Mouse (Mus musculus) forebrain, embryonic 12.5 days (tissue): Measurements from ENCODE around the gene Zbtb9. TPM values are rescaled to one million over a fixed set of nuclear protein-coding genes. Genes with fewer than 3 reads are reported as not detected.
A peak's percentile ranks its signal among the peaks of the same experiment; 100 is the strongest.

Experiments used
- ATAC-seq: fragments of 200-750 bp; cut with Nextera tagmentation; 2 replicates; pipeline ENCODE4 v1.8.0; 2017; ENCODE audit warnings: moderate TSS enrichment; ENCODE audit not compliant: low FRiP score
- H3K27ac ChIP-seq: fragments of 300-500 bp; sonication (generic); 2 replicates; pipeline ENCODE4 v1.5.1; 2016; ENCODE audit warnings: mild to moderate bottlenecking
- H3K27me3 ChIP-seq: fragments of 300-500 bp; sonication (generic); 2 replicates; pipeline ENCODE4 v1.6.1; 2016; ENCODE audit warnings: mild to moderate bottlenecking
- H3K36me3 ChIP-seq: fragments of 300-500 bp; sonication (generic); replicated peaks from 2 replicates; pipeline ENCODE4 v1.6.1; 2016; ENCODE audit warnings: mild to moderate bottlenecking
- H3K4me1 ChIP-seq: fragments of 300-500 bp; sonication (generic); 2 replicates; pipeline ENCODE4 v1.6.1; 2016
- H3K4me2 ChIP-seq: fragments of 300-500 bp; sonication (generic); 2 replicates; pipeline ENCODE4 v1.6.1; 2016; ENCODE audit warnings: mild to moderate bottlenecking, moderate library complexity
- H3K4me3 ChIP-seq: fragments of 300-500 bp; sonication (generic); replicated peaks from 2 replicates; pipeline ENCODE4 v1.5.1; 2016; ENCODE audit warnings: mild to moderate bottlenecking
- H3K9ac ChIP-seq: fragments of 300-500 bp; sonication (generic); 2 replicates; pipeline ENCODE4 v1.6.1; 2016; ENCODE audit warnings: mild to moderate bottlenecking
- H3K9me3 ChIP-seq: fragments of 300-500 bp; sonication (generic); 2 replicates; pipeline ENCODE4 v1.6.1; 2016
- WGBS: fragments of 180-500 bp; shearing (Covaris S2); methylation state at CpG from one replicate; pipeline ENCODE4 v1.1.7; 2016; 5-methylcytosine and 5-hydroxymethylcytosine counted together
- polyA plus RNA-seq: library from polyadenylated mRNA; unstranded; fragments of >200 nt; fragmentation: Nextera tagmentation; extraction: Ambion mirVana; gene quantifications from 2 replicates; pipeline ENCODE4 v1.2.1, GENCODE M21; 2016

The Zbtb9 gene
- polyA plus RNA-seq, 1 experiment from 2014 or later, result 18.9 TPM

DNA sequence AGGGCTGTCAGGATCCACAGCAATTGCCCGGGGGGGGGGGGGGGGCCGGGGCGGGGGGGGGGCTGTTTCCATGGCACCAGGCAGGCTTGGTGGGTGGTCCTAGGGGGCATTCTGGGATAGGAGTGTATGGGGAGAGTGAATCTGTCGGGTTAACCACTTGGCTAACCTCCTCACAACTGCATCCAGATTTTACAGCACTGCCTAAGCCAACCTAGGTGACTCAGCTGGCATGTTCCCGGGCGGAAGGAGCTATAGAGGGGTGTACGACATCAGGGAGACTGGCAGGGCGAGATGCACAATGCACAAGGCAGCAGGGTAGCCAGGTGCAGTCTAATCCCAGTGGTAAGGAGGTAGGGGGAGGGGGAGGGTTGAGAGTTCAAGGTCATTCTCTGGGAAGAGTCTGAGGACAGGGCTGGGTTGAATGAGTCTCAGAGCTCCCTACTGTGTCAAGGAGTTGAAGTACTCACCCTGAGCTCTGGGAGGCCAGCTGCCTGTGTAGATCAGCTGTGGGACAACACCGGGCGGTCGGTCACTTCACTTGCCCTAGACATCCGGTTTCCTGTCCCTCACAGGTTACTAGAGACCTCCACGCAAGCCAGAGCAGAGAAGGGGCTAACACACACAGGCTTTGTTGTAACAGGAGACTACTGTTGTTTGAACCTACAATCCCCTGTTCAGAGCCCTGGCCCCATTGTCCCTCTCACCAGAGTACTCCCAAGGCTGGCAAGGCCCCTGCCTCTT is 68.2 kb downstream of the Zbtb9 start:
- Histone ChIP-seq H3K27me3 (peaks cover 9% of the 10 kb centered on the region; the same call in 1 of the 2 replicates), H3K9me3 (no peaks in the 10 kb centered on the region), H3K4me3 (no peak overlapping the region), H3K27ac (no peak overlapping the region), H3K4me2 (no peak overlapping the region), H3K36me3 (no peaks in the 10 kb centered on the region), H3K9ac (peak overlapping the region; percentile 25; the same call in 1 of the 2 replicates), H3K4me1 (peaks cover 30% of the 10 kb centered on the region)
- 36% methylated on average over 13 of the region's 13 CpGs for WGBS
- no peak for ATAC-seq

DNA sequence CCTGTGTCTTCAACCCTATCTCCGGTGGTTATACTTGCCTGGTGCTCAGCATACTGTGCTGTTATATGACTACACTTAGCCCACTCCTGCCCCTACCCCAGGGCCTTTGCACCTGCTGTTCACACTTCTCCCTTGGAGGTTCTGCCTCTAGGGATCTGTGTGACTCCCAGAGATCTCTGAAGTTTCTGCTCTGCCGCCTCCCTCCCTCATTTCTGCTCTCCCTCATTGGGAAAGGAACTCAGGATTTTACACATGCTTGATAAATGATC is 68.8 kb downstream of the Zbtb9 start:
- Histone ChIP-seq H3K27ac (no peak overlapping the region), H3K4me1 (peaks cover 30% of the 10 kb centered on the region)

DNA sequence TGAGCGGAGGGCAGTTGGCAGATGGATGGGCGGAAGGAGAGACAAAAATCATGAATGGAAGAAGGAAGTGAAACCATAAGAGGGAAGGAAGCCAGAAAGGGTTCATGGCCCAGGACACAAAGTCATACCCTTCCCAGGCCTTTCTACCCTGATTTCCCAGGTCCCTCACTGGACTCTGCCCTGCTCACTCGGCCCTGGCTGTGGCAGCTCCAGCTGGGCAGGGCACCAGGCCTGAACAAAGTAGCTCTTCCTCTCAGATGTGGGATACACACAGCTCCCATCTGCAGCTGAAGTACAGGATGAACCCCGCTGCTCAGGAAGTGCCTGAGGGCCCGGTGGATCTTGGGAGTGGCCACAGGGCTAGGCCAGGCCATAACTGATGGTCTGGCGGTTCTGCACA is 69.9 kb downstream of the Zbtb9 start:
- H3K27me3 ChIP-seq, result peaks cover 9% of the 10 kb centered on the region; the same call in 1 of the 2 replicates
- peaks cover 30% of the 10 kb centered on the region for H3K4me1 ChIP-seq
- WGBS, result 70% methylated on average over 6 of the region's 6 CpGs
- H3K9ac ChIP-seq, result no peak overlapping the region
- H3K27ac ChIP-seq, result no peak overlapping the region
- H3K36me3 ChIP-seq, result no peaks in the 10 kb centered on the region
- H3K4me2 ChIP-seq, result no peak overlapping the region
- ATAC-seq, result no peak
- no peaks in the 10 kb centered on the region for H3K9me3 ChIP-seq
- no peak overlapping the region for H3K4me3 ChIP-seq

More for the DNA sequence above, 68.8 kb downstream of the Zbtb9 start:
- 89% methylated on average over 2 of the region's 2 CpGs for WGBS
- Histone ChIP-seq H3K27me3 (peaks cover 9% of the 10 kb centered on the region; the same call in 1 of the 2 replicates), H3K4me2 (no peak overlapping the region), H3K9ac (no peak overlapping the region), H3K36me3 (no peaks in the 10 kb centered on the region), H3K4me3 (no peak overlapping the region), H3K9me3 (no peaks in the 10 kb centered on the region)
- ATAC-seq, result no peak

DNA sequence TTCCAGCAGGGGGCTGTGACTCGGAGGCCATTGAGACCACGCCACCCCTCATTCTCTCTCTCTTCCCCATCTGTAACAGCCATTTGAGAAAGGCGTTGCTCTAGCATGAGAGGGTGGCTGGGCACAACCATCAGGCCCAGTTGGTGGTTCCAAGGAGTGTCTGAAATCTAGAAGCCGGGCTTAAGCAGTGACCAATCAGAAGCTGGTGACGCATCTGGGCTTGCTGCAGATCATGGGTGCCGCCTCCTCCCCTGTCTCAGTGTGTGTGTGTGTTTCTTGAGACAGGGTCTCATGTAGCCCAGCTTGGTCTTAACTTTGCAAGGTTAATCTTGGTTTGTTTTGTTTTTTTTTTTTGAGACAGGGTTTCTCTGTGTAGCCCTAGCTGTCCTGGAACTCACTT is 72.2 kb downstream of the Zbtb9 start:
- H3K36me3 ChIP-seq, result no peaks in the 10 kb centered on the region
- H3K27me3 ChIP-seq, result peaks cover 6% of the 10 kb centered on the region; the same call in 1 of the 2 replicates
- H3K4me1 ChIP-seq, result peaks cover 15% of the 10 kb centered on the region
- no peak for ATAC-seq
- H3K4me2 ChIP-seq, result no peak overlapping the region
- WGBS, result 92% methylated on average over 6 of the region's 6 CpGs
- H3K9ac ChIP-seq, result no peak overlapping the region
- no peak overlapping the region for H3K27ac ChIP-seq
- no peaks in the 10 kb centered on the region for H3K9me3 ChIP-seq
- no peak overlapping the region for H3K4me3 ChIP-seq

GRCm38 (mm10) chr17:27047762-27048444 is 74.9 kb downstream of the Zbtb9 start:
- 79% methylated on average over 14 of the region's 14 CpGs for WGBS
- no peaks in the 10 kb centered on the region for H3K36me3 ChIP-seq
- H3K9me3 ChIP-seq, result no peaks in the 10 kb centered on the region
- no peaks in the 10 kb centered on the region for H3K27me3 ChIP-seq
- no peak overlapping the region for H3K9ac ChIP-seq
- H3K4me2 ChIP-seq, result no peak overlapping the region
- no peak overlapping the region for H3K4me3 ChIP-seq
- no peak overlapping the region for H3K27ac ChIP-seq
- no peak for ATAC-seq
- H3K4me1 ChIP-seq, result peaks cover 4% of the 10 kb centered on the region; the same call in 1 of the 2 replicates

DNA sequence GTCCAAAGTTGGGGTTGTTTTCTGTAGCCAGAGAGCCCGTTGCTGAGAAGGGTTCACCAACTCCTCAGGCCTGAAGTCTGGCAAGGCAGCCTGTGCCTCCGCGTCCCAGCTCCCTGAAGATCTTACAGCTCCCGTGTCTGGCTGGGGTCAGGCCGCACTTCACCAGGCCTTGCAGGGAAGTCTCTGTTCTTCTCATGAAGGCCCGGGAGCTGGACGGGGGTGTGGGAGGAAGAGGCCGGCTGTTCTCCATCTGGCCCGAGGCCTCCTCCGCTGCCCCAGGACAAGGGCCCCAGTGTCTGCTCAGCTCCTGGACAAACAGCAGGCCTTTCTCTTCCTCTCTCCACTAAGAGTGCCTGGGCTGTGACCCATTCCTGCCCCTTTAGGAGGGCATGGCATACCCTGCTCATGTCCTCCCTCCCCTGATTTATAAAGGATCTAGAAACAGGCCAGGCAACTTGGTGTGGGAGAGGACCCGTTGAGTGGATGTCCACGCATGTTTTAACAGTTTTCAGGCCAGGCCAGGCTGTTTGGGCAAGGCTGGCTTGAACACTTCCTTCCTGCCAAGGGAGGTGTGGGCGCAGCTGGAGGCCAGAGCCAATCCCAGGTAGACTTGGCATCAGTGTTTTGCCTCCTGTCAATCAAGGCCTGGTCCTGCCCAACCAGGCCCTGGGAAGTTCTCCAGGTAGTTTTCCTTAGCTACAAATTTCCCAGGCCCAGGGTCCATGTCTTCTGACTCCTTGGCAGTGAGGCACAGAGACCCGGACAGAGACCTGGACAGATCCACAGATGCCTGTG is 75.7 kb downstream of the Zbtb9 start:
- Histone ChIP-seq H3K9me3 (no peaks in the 10 kb centered on the region), H3K9ac (no peak overlapping the region), H3K4me3 (no peak overlapping the region), H3K4me1 (peaks cover 4% of the 10 kb centered on the region; the same call in 1 of the 2 replicates), H3K27ac (0 out of 2 replicates have a peak overlapping the region, but pooled peaks have one; percentile 13), H3K27me3 (peaks cover 3% of the 10 kb centered on the region; the same call in 1 of the 2 replicates), H3K4me2 (no peak overlapping the region), H3K36me3 (no peaks in the 10 kb centered on the region)
- ATAC-seq, result no peak
- WGBS, result 74% methylated on average over 14 of the region's 14 CpGs

GRCm38 (mm10) chr17:27050853-27051252 is 77.9 kb downstream of the Zbtb9 start:
- Histone ChIP-seq H3K4me1 (peaks cover 4% of the 10 kb centered on the region; the same call in 1 of the 2 replicates), H3K4me2 (no peak overlapping the region), H3K36me3 (no peaks in the 10 kb centered on the region), H3K27ac (no peak overlapping the region), H3K27me3 (peaks cover 20% of the 10 kb centered on the region), H3K9me3 (no peaks in the 10 kb centered on the region), H3K9ac (no peak overlapping the region), H3K4me3 (no peak overlapping the region)
- WGBS, result 63% methylated on average over 5 of the region's 5 CpGs
- ATAC-seq, result no peak

- 32% methylated on average over 11 of the region's 11 CpGs for WGBS
- Histone ChIP-seq H3K27ac (no peak overlapping the region), H3K4me2 (no peak overlapping the region), H3K9ac (no peak overlapping the region), H3K4me3 (no peak overlapping the region), H3K4me1 (peaks cover 4% of the 10 kb centered on the region; the same call in 1 of the 2 replicates), H3K9me3 (no peaks in the 10 kb centered on the region), H3K27me3 (peaks cover 26% of the 10 kb centered on the region), H3K36me3 (no peaks in the 10 kb centered on the region)
- ATAC-seq, result no peak
Observed at GRCm38 (mm10) chr17:27051514-27051913, 78.5 kb downstream of the Zbtb9 start.

- no peaks in the 10 kb centered on the region for H3K36me3 ChIP-seq
- peak overlapping the region; percentile 73 for H3K4me2 ChIP-seq
- H3K27me3 ChIP-seq, result peaks cover 71% of the 10 kb centered on the region
- ATAC-seq, result no peak
- no peak overlapping the region for H3K9ac ChIP-seq
- no peaks in the 10 kb centered on the region for H3K9me3 ChIP-seq
- H3K4me3 ChIP-seq, result peak overlapping the region; percentile 16; the same call in 1 of the 2 replicates
- H3K27ac ChIP-seq, result no peak overlapping the region
- 1% methylated on average over 13 of the region's 13 CpGs for WGBS
- H3K4me1 ChIP-seq, result peaks cover 15% of the 10 kb centered on the region
Observed at GRCm38 (mm10) chr17:27056170-27056569, 83.2 kb downstream of the Zbtb9 start.

- 0 out of 2 replicates have a peak within 1 kb of the TSS, but pooled peaks have one; percentile 46 for H3K27ac ChIP-seq
- H3K27me3 ChIP-seq, result peaks cover 71% of the 10 kb centered on the region
- H3K4me3 ChIP-seq, result peak within 1 kb of the TSS; percentile 43
- under 1% methylated on average over 65 of the region's 66 CpGs for WGBS
- H3K36me3 ChIP-seq, result no peaks in the 10 kb centered on the region
- peak within 1 kb of the TSS; percentile 73 for H3K4me2 ChIP-seq
- H3K9me3 ChIP-seq, result no peaks in the 10 kb centered on the region
- ATAC-seq, result no peak
- peaks cover 11% of the 10 kb centered on the region for H3K4me1 ChIP-seq
- peak within 1 kb of the TSS; percentile 38 for H3K9ac ChIP-seq
Observed at GRCm38 (mm10) chr17:27056812-27057516, 84.0 kb downstream of the Zbtb9 start, which contains the start of gene Itpr3. Gene Itpr3, plus strand, starts transcription at chr17:27057304.

GRCm38 (mm10) chr17:27057517-27058055 is 84.6 kb downstream of the Zbtb9 start:
- Histone ChIP-seq H3K4me1 (peaks cover 11% of the 10 kb centered on the region), H3K27ac (no peak overlapping the region), H3K4me3 (peak overlapping the region; percentile 43), H3K27me3 (peaks cover 71% of the 10 kb centered on the region), H3K9me3 (no peaks in the 10 kb centered on the region), H3K9ac (peak overlapping the region; percentile 38), H3K4me2 (peak overlapping the region; percentile 73), H3K36me3 (no peaks in the 10 kb centered on the region)
- under 1% methylated on average over 24 of the region's 24 CpGs for WGBS
- no peak for ATAC-seq
